Mouse (Mus musculus) C2C12 (cell line): Measurements from ENCODE around the gene Pard6a.

Source experiments
- CEBPB ChIP-seq: IDR thresholded peaks from one replicate; pipeline ENCODE4 v1.6.1; 2011; ENCODE audit warnings: low read depth, mild to moderate bottlenecking, control low read depth, moderate library complexity
- CTCF ChIP-seq: IDR thresholded peaks from one replicate; pipeline ENCODE4 v1.5.1; 2011; ENCODE audit not compliant: control insufficient read depth, insufficient read depth, insufficient read length
- FOSL1 ChIP-seq: IDR thresholded peaks from one replicate; pipeline ENCODE4 v1.8.0; 2011; ENCODE audit warnings: mild to moderate bottlenecking, low read length; ENCODE audit not compliant: poor library complexity, insufficient read depth, severe bottlenecking
- MAX ChIP-seq: IDR thresholded peaks from one replicate; pipeline ENCODE4 v1.6.1; 2011; ENCODE audit warnings: mild to moderate bottlenecking, control low read depth
- MYOD1 ChIP-seq: IDR thresholded peaks from one replicate; pipeline ENCODE4 v1.6.1; 2011; ENCODE audit warnings: low read depth; ENCODE audit not compliant: control insufficient read depth, insufficient read length
- MYOG ChIP-seq: IDR thresholded peaks from one replicate; pipeline ENCODE4 v1.6.1; 2011; ENCODE audit not compliant: control insufficient read depth, insufficient read length; ENCODE audit errors: extremely low read depth
- USF1 ChIP-seq: IDR thresholded peaks from one replicate; pipeline ENCODE4 v1.6.1; 2011; ENCODE audit warnings: low read depth, mild to moderate bottlenecking, control low read depth, moderate library complexity

DNA sequence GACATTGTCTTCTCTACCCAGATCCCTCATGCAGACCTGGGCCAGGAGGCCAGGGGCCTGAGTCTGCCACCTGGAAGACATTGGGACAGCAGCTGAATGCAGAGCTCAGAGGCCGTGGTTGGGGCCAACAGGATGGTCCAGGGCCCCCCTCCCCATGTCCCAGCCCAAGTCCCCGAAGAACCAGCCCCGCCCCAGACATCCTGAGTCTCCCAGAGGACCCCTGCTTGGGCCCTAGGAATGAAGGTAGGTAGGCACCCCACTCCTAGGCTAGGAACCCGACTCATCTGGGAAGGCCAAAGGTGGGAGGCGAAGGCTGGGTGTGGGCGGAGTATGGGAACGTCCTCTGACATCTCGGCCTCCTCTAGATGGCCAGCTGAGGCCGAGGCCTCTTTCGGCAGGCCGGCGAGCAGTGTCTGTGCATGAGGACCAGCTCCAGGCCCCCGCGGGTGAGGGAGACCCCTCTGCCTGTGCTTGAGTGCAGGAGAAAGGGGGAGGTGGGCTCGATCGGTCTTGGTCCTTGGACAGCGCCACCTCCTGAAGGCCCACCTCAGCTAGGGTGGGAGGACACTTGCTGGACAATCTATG is 3.7 kb upstream of the Pard6a start:
- no peak for TF ChIP-seq CTCF
- no peak for TF ChIP-seq MAX
- TF ChIP-seq FOSL1 = no peak
- TF ChIP-seq USF1 = no peak
- no peak for TF ChIP-seq CEBPB
- no peak for TF ChIP-seq MYOG
- no peak for TF ChIP-seq MYOD1
